Mouse (Mus musculus): Measurements from ENCODE around the gene Gpr55. TPM values are rescaled to one million over a fixed set of nuclear protein-coding genes. Genes with fewer than 3 reads are reported as not detected.

Gpr55 gene
- polyA plus RNA-seq, 1 experiment from 2014 or later = 0.05 TPM

DNA sequence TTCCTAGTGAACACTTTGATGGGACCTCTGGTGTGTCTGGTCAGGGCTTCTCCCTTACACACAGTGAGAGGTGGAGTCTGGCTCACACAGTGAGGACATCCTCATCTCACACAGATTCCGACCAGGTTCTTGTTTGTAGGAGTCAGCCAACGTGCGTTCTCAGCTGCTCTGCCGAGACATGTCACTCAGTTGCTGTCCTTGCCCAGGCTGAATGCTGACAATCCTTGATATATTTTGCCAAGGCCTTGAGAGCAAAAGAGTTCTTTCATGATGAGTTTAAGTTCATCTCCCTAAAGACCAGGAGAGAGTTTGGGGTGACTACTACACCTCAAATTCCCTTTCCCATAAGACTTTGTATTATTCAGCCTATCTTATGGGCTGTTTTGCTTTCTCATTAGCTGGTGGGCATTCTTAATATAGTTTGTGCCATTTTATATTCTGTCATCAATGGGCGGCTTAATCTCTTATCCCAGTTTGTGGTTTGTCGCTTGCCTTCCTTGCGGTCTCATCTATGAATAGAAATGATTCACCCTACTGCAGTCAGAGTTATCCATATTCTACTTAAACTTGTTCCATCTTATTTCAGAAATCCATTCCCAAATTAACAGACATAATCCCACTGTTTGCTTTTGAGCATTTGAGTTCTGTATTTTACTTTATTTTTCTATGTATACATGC, 47.6 kb downstream of the Gpr55 start:
- H3K27ac ChIP-seq = no peak overlapping the region
- ATAC-seq (ENCODE audit: low read depth) (no peak), DNase-seq (no peak)
- H3K9me3 ChIP-seq (replicated peaks) = no peaks in the 10 kb centered on the region
- no peaks in the 10 kb centered on the region; the same call in 1 of the 2 replicates for H3K36me3 ChIP-seq
- H3K4me2 ChIP-seq = no peak overlapping the region
- no peak overlapping the region for H3K9ac ChIP-seq
- H3K4me3 ChIP-seq (replicated peaks) = no peak overlapping the region
- H3K27me3 ChIP-seq = no peaks in the 10 kb centered on the region
- no peaks in the 10 kb centered on the region for H3K4me1 ChIP-seq (replicated peaks)
- 61% methylated on average over 7 of the region's 7 CpGs for WGBS (ENCODE audit: insufficient replicate concordance)

DNA sequence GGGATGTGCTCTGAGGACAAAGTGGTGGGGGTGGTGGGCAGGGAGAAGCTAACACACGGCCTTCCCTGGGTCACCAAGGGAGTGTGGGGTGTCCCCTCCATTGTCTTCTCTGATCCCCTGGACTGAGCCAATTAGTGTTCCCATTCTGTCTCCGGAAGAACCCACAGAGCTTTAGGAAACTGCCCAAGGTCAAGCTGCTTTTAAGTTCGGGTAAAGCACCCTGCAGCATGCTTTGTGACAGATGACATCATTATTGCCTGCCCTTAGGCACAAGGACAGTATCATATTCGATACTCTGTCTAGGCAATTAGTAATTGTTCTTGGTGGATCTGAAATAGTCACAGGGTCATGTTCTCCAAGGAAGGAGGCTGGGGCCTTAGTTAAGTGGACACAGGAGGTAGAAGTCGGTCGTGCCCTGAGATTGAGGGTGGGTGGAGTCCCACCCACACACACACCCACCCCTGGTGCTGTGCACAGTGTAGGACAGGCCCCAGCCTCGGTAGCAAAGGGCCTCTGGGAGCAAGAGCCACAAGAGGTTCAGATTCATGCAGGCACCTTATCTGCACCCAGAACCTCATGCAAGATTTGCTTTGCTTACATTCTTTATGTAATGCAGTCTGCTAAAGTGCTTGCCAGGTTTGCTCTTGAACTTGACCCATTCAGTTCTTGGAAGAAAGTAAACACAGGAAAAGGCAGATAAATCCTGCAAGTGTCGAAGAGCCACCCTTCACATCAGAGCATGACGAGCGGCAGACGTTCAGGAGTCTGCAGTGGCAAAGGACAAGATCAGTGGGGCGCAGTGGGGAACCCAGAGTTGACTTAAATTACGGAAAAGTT, 51.8 kb downstream of the Gpr55 start:
- WGBS (ENCODE audit: insufficient replicate concordance) = 49% methylated on average over 13 of the region's 13 CpGs
- ATAC-seq (ENCODE audit: low read depth) = peak; percentile 51; the same call in 1 of the 2 replicates
- DNase-seq = no peak
- H3K36me3 ChIP-seq = peaks cover 37% of the 10 kb centered on the region
- no peaks in the 10 kb centered on the region for H3K27me3 ChIP-seq
- no peak overlapping the region for H3K9ac ChIP-seq
- no peak overlapping the region for H3K4me3 ChIP-seq (replicated peaks)
- no peaks in the 10 kb centered on the region for H3K4me1 ChIP-seq (replicated peaks)
- H3K9me3 ChIP-seq (replicated peaks) = no peaks in the 10 kb centered on the region
- no peak overlapping the region for H3K4me2 ChIP-seq
- no peak overlapping the region for H3K27ac ChIP-seq

DNA sequence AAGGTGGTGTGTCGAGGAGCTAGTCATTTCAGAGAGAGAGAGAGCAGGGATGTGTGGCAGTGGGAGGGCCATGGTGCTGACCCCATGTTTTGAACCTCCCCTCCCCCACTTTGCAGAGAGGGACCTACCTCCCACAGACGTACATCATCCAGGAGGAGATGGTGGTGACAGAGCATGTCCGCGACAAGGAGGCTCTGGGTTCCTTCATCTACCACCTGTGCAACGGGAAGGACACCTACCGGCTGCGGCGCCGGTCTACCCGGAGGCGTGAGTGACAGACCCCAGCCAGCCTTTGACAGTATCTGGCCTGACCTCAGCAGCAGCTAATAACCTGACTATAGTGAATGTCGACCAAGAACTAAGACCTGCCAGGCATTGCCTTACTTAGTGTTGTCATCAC, 53.9 kb downstream of the Gpr55 start:
- H3K9ac ChIP-seq = no peak overlapping the region
- H3K27me3 ChIP-seq = no peaks in the 10 kb centered on the region
- ATAC-seq (ENCODE audit: low read depth) (no peak), DNase-seq (no peak)
- WGBS (ENCODE audit: insufficient replicate concordance) = 83% methylated on average over 12 of the region's 12 CpGs
- H3K9me3 ChIP-seq (replicated peaks) = no peaks in the 10 kb centered on the region
- no peak overlapping the region for H3K4me2 ChIP-seq
- H3K27ac ChIP-seq = no peak overlapping the region
- H3K4me1 ChIP-seq (replicated peaks) = peaks cover 7% of the 10 kb centered on the region
- no peak overlapping the region for H3K4me3 ChIP-seq (replicated peaks)
- peaks cover 42% of the 10 kb centered on the region for H3K36me3 ChIP-seq

DNA sequence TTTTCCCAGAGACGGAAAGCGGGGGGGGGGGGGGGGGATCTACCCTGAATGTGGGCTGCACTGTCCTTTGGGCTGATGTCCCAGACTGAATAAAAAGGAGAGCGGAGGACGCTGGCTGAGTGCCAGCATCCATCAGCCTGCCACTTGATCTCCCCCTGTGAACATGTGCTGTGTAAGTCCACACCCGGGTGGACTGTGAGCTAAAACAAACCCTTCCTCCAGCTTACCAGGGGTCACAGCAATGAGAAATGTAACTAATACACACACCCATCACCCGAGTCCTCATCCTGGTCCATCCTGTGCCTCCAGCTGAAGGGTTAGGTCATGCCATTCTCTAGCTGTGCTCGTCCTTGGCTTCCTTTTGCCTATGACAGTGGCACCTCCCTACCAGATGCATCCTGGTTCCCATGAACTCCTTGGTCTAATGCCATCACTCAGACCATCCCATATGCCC, 58.7 kb downstream of the Gpr55 start:
- ATAC-seq (ENCODE audit: low read depth) (no peak), DNase-seq (no peak)
- Histone ChIP-seq H3K27me3 (no peaks in the 10 kb centered on the region), H3K36me3 (peaks cover 34% of the 10 kb centered on the region), H3K4me2 (no peak overlapping the region), H3K9ac (no peak overlapping the region), H3K27ac (no peak overlapping the region), H3K4me3 (replicated peaks) (no peak overlapping the region), H3K9me3 (replicated peaks) (no peaks in the 10 kb centered on the region), H3K4me1 (replicated peaks) (peaks cover 53% of the 10 kb centered on the region)
- WGBS (ENCODE audit: insufficient replicate concordance) = 54% methylated on average over 7 of the region's 7 CpGs

DNA sequence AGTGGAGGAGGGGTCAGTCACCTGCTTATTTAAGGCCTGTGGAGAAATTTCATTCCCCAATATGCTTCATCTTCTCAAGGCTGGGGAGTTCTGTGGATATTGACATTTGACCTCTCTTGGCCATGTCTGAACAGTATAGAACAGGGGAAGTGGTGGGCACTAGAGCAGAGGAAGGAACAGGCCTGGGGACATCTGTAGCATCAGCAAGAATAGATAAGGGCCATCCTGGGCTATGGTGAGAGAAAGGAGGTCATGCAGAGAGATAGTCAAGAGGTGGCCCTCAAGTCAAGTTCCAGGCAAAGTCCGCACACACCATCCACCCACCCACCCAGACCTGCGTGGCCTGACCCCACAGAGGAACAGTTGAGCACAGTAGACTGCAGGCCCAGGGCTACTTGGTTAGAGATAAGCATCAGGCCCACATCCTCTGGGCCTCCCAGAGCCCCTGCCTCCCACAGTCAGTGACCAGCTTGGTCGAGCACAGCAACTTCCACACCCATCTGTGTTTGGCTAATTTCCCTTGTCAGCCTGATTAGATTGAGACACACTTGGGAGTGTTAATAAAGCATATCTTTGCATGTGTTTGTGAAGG, 59.2 kb downstream of the Gpr55 start:
- H3K9me3 ChIP-seq (replicated peaks) = no peaks in the 10 kb centered on the region
- no peaks in the 10 kb centered on the region for H3K27me3 ChIP-seq
- DNase-seq = no peak
- ATAC-seq (ENCODE audit: low read depth) = no peak
- WGBS (ENCODE audit: insufficient replicate concordance) = 30% methylated on average over 3 of the region's 3 CpGs
- peaks cover 59% of the 10 kb centered on the region for H3K4me1 ChIP-seq (replicated peaks)
- no peak overlapping the region for H3K27ac ChIP-seq
- peaks cover 28% of the 10 kb centered on the region for H3K36me3 ChIP-seq
- H3K9ac ChIP-seq = no peak overlapping the region
- no peak overlapping the region for H3K4me3 ChIP-seq (replicated peaks)
- no peak overlapping the region for H3K4me2 ChIP-seq

DNA sequence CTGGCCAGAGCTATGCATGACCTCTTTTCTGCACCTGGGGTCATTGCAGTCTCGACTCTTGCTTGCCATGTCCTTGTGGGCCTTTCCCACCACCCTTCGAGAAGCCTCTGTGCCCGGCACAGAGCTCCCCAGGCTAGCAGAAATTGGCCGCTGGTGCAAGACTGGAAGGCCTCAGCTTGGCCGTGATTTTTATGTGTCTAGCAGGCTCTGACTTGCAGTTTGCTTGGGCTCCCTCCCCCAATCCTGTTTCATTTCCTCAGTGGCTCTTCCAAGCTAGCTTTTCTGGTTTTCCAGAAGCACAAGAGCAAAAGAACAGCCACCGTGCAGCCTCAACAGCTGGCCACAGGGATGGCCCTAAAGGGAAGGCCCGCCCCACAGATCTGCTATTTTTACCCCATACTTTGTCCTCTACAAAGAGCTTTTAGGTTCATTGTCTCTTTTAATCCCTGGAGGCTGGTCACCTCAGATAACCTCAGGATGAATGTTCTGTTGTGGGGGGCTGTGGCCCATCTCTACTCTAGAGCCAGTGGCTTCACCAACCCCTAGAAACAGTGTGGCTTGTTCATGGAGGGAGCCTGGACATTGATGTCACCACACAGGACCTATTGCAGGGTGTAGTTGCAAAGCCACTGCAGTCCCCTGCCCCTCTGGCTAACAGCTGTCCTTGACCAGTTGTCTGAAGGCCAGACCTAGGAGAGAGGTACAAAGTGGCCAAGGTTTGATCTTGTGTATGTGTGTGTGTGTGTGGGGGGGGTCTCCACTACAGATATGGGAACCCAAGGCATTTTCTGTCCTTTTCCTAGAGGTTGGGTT, 60.1 kb downstream of the Gpr55 start:
- WGBS (ENCODE audit: insufficient replicate concordance) = 57% methylated on average over 7 of the region's 7 CpGs
- no peak overlapping the region for H3K27ac ChIP-seq

DNA sequence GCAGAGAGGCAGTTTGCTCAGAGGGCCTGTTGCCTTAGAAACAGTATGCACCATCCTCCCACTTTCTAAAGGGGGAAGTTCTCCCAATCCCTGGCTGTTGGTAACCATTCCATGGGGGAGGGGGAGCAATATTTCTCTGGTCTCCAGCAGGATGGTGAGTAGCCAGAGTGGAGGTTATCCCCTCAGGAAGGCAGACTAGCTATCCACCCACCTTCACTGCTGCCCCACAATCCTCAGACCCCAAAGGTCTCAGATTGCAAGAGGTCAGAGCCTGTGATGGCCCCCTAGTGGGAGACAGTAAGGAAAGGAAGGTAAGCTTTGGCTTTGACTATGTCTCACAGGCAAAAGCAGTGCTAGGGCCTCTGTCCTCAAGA, 61.4 kb downstream of the Gpr55 start:
- H3K27ac ChIP-seq = no peak overlapping the region
- H3K4me1 ChIP-seq (replicated peaks) = peaks cover 78% of the 10 kb centered on the region
- no peak for ATAC-seq (ENCODE audit: low read depth)
- no peak for DNase-seq
- no peaks in the 10 kb centered on the region for H3K9me3 ChIP-seq (replicated peaks)
- no peak overlapping the region for H3K9ac ChIP-seq
- H3K36me3 ChIP-seq = peaks cover 8% of the 10 kb centered on the region; the same call in 1 of the 2 replicates
- no peak overlapping the region for H3K4me2 ChIP-seq
- H3K27me3 ChIP-seq = no peaks in the 10 kb centered on the region
- H3K4me3 ChIP-seq (replicated peaks) = no peak overlapping the region

More for the DNA sequence above, 60.1 kb downstream of the Gpr55 start:
- peaks cover 67% of the 10 kb centered on the region for H3K4me1 ChIP-seq (replicated peaks)
- H3K36me3 ChIP-seq = peaks cover 20% of the 10 kb centered on the region
- no peak overlapping the region for H3K4me2 ChIP-seq
- no peak overlapping the region for H3K4me3 ChIP-seq (replicated peaks)
- H3K27me3 ChIP-seq = no peaks in the 10 kb centered on the region
- no peak overlapping the region for H3K9ac ChIP-seq
- no peak for ATAC-seq (ENCODE audit: low read depth)
- no peak for DNase-seq
- H3K9me3 ChIP-seq (replicated peaks) = no peaks in the 10 kb centered on the region

DNA sequence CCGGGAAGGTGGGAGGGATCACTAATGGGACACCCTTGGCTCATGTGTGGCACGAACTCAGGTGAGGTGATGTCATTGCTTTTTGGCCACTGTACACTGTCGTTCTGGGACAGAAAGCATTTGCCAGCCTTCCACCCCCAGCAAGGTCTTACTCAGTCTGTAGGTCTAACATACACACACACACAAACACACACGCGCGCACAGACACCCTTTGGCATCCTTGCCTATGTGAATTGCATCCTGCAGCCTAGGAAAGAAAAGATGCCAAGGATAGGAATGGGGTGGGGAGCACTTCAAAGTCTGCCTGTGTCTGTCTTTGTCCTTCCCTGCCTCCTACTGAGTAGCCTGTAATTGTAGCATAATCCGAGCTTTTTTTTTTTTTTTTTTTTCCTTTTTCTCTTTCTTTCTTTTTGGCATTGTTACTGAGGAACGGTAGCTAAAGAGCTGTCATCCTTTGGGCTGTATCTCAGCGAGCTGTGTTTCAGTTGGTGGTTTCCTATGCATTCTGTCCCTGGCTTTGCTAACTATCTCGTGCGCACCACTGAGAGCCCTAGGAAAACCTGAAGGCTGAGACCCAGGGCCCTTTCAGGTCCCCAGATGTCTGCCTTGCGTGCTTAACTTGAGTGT, 61.9 kb downstream of the Gpr55 start:
- no peak overlapping the region for H3K4me3 ChIP-seq (replicated peaks)
- H3K27ac ChIP-seq = no peak overlapping the region
- DNase-seq = no peak
- no peaks in the 10 kb centered on the region for H3K9me3 ChIP-seq (replicated peaks)
- H3K36me3 ChIP-seq = peaks cover 4% of the 10 kb centered on the region; the same call in 1 of the 2 replicates
- peaks cover 82% of the 10 kb centered on the region for H3K4me1 ChIP-seq (replicated peaks)
- no peak overlapping the region for H3K4me2 ChIP-seq
- WGBS (ENCODE audit: insufficient replicate concordance) = 51% methylated on average over 12 of the region's 12 CpGs
- H3K27me3 ChIP-seq = no peaks in the 10 kb centered on the region
- no peak for ATAC-seq (ENCODE audit: low read depth)
- no peak overlapping the region for H3K9ac ChIP-seq

DNA sequence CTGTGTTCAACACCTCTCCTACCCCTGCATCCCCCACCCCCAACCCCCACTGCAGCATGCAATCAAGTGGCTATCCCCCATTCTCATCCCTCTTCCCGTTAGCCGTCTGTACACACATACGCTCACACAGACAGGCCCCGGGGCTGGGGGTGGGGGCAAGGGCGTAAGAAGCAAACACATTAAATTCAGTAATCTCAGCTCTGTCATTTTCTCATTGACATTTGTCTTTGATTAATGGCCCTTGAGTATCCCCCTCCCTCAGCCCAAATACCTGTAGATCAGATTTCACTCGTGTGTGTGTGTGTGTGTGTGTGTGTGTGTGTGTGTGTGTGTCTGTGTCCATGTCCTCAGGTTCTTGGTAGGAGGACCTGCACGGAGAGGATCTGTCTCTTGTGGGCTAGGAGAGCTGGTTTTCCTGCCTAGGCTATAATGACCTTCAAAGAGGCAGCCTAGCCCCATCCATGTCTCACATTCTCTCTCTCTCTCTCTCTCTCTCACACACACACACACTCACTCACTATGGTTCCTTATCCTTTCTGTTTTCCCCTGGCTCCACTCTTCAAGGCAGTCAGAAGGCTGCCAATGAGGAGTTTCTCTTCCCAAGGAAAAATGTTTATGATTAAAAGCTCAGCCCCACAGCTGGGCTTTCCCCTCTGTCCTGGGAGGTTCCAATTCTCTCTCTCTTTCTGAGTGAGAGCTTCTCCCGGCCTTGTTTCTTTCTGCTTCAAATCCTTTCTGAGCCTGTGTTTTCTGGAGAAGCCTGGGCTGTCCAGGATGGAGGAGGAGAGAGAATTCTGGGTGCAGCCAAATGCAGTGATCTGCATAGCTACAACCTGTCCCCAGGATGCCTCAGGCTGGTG, 62.7 kb downstream of the Gpr55 start:
- H3K9me3 ChIP-seq (replicated peaks) = no peaks in the 10 kb centered on the region
- no peak for ATAC-seq (ENCODE audit: low read depth)
- H3K27me3 ChIP-seq = no peaks in the 10 kb centered on the region
- DNase-seq = no peak
- no peak overlapping the region for H3K4me3 ChIP-seq (replicated peaks)
- peaks cover 83% of the 10 kb centered on the region for H3K4me1 ChIP-seq (replicated peaks)
- no peak overlapping the region; the same call in 1 of the 2 replicates for H3K27ac ChIP-seq
- H3K9ac ChIP-seq = no peak overlapping the region
- 67% methylated on average over 8 of the region's 8 CpGs for WGBS (ENCODE audit: insufficient replicate concordance)
- H3K4me2 ChIP-seq = no peak overlapping the region
- 0 out of 2 replicates have a peak, but pooled peaks cover under 1% of the 10 kb centered on the region for H3K36me3 ChIP-seq
